Mouse (Mus musculus): ENCODE measurements around the gene Tarbp2. TPM values are rescaled to one million over a fixed set of nuclear protein-coding genes. Genes with fewer than 3 reads are reported as not detected.

Tarbp2 gene
- polyA plus RNA-seq, 1 experiment, result 71.1 TPM

- Histone ChIP-seq H3K36me3 (ENCODE audit: control insufficient read depth, insufficient read depth, low read length) (peaks cover 55% of the 10 kb centered on the region), H3K4me3 (ENCODE audit: low read depth, low read length) (no peak overlapping the region), H3K27me3 (ENCODE audit: control insufficient read depth, insufficient read depth, low read length) (no peaks in the 10 kb centered on the region), H3K4me1 (ENCODE audit: control insufficient read depth, insufficient read depth, insufficient read length, low read length) (peaks cover 3% of the 10 kb centered on the region; the same call in 1 of the 2 replicates), H3K27ac (ENCODE audit: insufficient read depth, low read depth, low read length) (no peak overlapping the region)
- 90% methylated on average over 7 of the region's 7 CpGs for WGBS
- TF ChIP-seq POLR2A (IDR thresholded peaks at IDR 0.05; ENCODE audit: low read depth, low read length) (no peak), CTCF (IDR thresholded peaks at IDR 0.05; ENCODE audit: extremely low read depth, insufficient read length, insufficient replicate concordance, low read depth, low read length) (no peak)
Measured at GRCm38 (mm10) chr15:102533926-102534325, 15.9 kb downstream of the Tarbp2 start.

GRCm38 (mm10) chr15:102544801-102545200 is 26.8 kb downstream of the Tarbp2 start:
- H3K4me1 ChIP-seq (ENCODE audit: control insufficient read depth, insufficient read depth, insufficient read length, low read length), result no peaks in the 10 kb centered on the region
- peaks cover 46% of the 10 kb centered on the region for H3K36me3 ChIP-seq (ENCODE audit: control insufficient read depth, insufficient read depth, low read length)
- H3K27ac ChIP-seq (ENCODE audit: insufficient read depth, low read depth, low read length), result no peak overlapping the region
- TF ChIP-seq POLR2A (IDR thresholded peaks at IDR 0.05; ENCODE audit: low read depth, low read length) (no peak), CTCF (IDR thresholded peaks at IDR 0.05; ENCODE audit: extremely low read depth, insufficient read length, insufficient replicate concordance, low read depth, low read length) (no peak)
- H3K4me3 ChIP-seq (ENCODE audit: low read depth, low read length), result no peak overlapping the region
- no peaks in the 10 kb centered on the region for H3K27me3 ChIP-seq (ENCODE audit: control insufficient read depth, insufficient read depth, low read length)
- WGBS, result 91% methylated on average over 4 of the region's 4 CpGs

- 93% methylated on average over 3 of the region's 3 CpGs for WGBS
- Histone ChIP-seq H3K27ac (ENCODE audit: insufficient read depth, low read depth, low read length) (no peak overlapping the region), H3K27me3 (ENCODE audit: control insufficient read depth, insufficient read depth, low read length) (no peaks in the 10 kb centered on the region), H3K4me3 (ENCODE audit: low read depth, low read length) (no peak overlapping the region), H3K36me3 (ENCODE audit: control insufficient read depth, insufficient read depth, low read length) (peaks cover 38% of the 10 kb centered on the region), H3K4me1 (ENCODE audit: control insufficient read depth, insufficient read depth, insufficient read length, low read length) (no peaks in the 10 kb centered on the region)
- TF ChIP-seq POLR2A (IDR thresholded peaks at IDR 0.05; ENCODE audit: low read depth, low read length) (no peak), CTCF (IDR thresholded peaks at IDR 0.05; ENCODE audit: extremely low read depth, insufficient read length, insufficient replicate concordance, low read depth, low read length) (no peak)
Measured at GRCm38 (mm10) chr15:102546246-102546645, 28.3 kb downstream of the Tarbp2 start.

- Histone ChIP-seq H3K27ac (ENCODE audit: insufficient read depth, low read depth, low read length) (no peak overlapping the region), H3K4me1 (ENCODE audit: control insufficient read depth, insufficient read depth, insufficient read length, low read length) (no peaks in the 10 kb centered on the region), H3K4me3 (ENCODE audit: low read depth, low read length) (no peak overlapping the region), H3K36me3 (ENCODE audit: control insufficient read depth, insufficient read depth, low read length) (peaks cover 40% of the 10 kb centered on the region), H3K27me3 (ENCODE audit: control insufficient read depth, insufficient read depth, low read length) (no peaks in the 10 kb centered on the region)
- WGBS, result 84% methylated on average over 3 of the region's 3 CpGs
- no peak for TF ChIP-seq POLR2A (IDR thresholded peaks at IDR 0.05; ENCODE audit: low read depth, low read length)
- TF ChIP-seq CTCF (IDR thresholded peaks at IDR 0.05; ENCODE audit: extremely low read depth, insufficient read length, insufficient replicate concordance, low read depth, low read length), result no peak
Measured at GRCm38 (mm10) chr15:102546677-102547427, 28.9 kb downstream of the Tarbp2 start.

GRCm38 (mm10) chr15:102547478-102547877 is 29.5 kb downstream of the Tarbp2 start:
- H3K4me1 ChIP-seq (ENCODE audit: control insufficient read depth, insufficient read depth, insufficient read length, low read length), result no peaks in the 10 kb centered on the region
- 97% methylated on average over 3 of the region's 3 CpGs for WGBS
- no peak overlapping the region for H3K4me3 ChIP-seq (ENCODE audit: low read depth, low read length)
- H3K36me3 ChIP-seq (ENCODE audit: control insufficient read depth, insufficient read depth, low read length), result peaks cover 42% of the 10 kb centered on the region
- no peak for TF ChIP-seq POLR2A (IDR thresholded peaks at IDR 0.05; ENCODE audit: low read depth, low read length)
- H3K27ac ChIP-seq (ENCODE audit: insufficient read depth, low read depth, low read length), result no peak overlapping the region
- no peaks in the 10 kb centered on the region for H3K27me3 ChIP-seq (ENCODE audit: control insufficient read depth, insufficient read depth, low read length)

- Histone ChIP-seq H3K27me3 (ENCODE audit: control insufficient read depth, insufficient read depth, low read length) (no peaks in the 10 kb centered on the region), H3K27ac (ENCODE audit: insufficient read depth, low read depth, low read length) (no peak overlapping the region), H3K4me1 (ENCODE audit: control insufficient read depth, insufficient read depth, insufficient read length, low read length) (no peaks in the 10 kb centered on the region), H3K4me3 (ENCODE audit: low read depth, low read length) (no peak overlapping the region), H3K36me3 (ENCODE audit: control insufficient read depth, insufficient read depth, low read length) (peaks cover 50% of the 10 kb centered on the region)
- 97% methylated on average over 5 of the region's 5 CpGs for WGBS
- TF ChIP-seq CTCF (IDR thresholded peaks at IDR 0.05; ENCODE audit: extremely low read depth, insufficient read length, insufficient replicate concordance, low read depth, low read length) (no peak), POLR2A (IDR thresholded peaks at IDR 0.05; ENCODE audit: low read depth, low read length) (no peak)
Measured at GRCm38 (mm10) chr15:102552599-102552998, 34.6 kb downstream of the Tarbp2 start.

GRCm38 (mm10) chr15:102555581-102555980 is 37.6 kb downstream of the Tarbp2 start:
- peaks cover 50% of the 10 kb centered on the region for H3K36me3 ChIP-seq (ENCODE audit: control insufficient read depth, insufficient read depth, low read length)
- no peaks in the 10 kb centered on the region for H3K27me3 ChIP-seq (ENCODE audit: control insufficient read depth, insufficient read depth, low read length)
- H3K4me1 ChIP-seq (ENCODE audit: control insufficient read depth, insufficient read depth, insufficient read length, low read length), result no peaks in the 10 kb centered on the region
- no peak overlapping the region for H3K27ac ChIP-seq (ENCODE audit: insufficient read depth, low read depth, low read length)
- H3K4me3 ChIP-seq (ENCODE audit: low read depth, low read length), result no peak overlapping the region
- 100% methylated on average over 1 of the region's 1 CpGs for WGBS
- TF ChIP-seq CTCF (IDR thresholded peaks at IDR 0.05; ENCODE audit: extremely low read depth, insufficient read length, insufficient replicate concordance, low read depth, low read length), result no peak
- no peak for TF ChIP-seq POLR2A (IDR thresholded peaks at IDR 0.05; ENCODE audit: low read depth, low read length)

Data from small intestine, adult 2 months (tissue).